ENCODE assay signal across 14 mouse cellular contexts in genomic region chr17:84332940-84333339, GRCm38 (mm10).
DNase-seq lines count a peak whose midpoint lies in the region; TF ChIP-seq lines count a peak whose summit lies in the region.
"Had no signal": no experiment of that assay in that cellular context is flagged by ENCODE, and none has a peak within 500 bp of the region (broad histone marks: within the 10 kb centered on the region; RNA-seq: fewer than 3 reads in every experiment).

No protein-coding gene starts in this region.

- DNase-seq in adrenal gland, adult (ENCODE audit: inconsistent age in 2 of 2, low spot score in 1 of 2): peak; percentile 46 to 57
- no peak for DNase-seq in adrenal gland, postnatal 4 days (ENCODE audit: low spot score in 2 of 2)
- peak; percentile 16 for DNase-seq in right cerebral cortex, postnatal 25 days
- no peak for DNase-seq in right cerebral cortex, postnatal 36 days (ENCODE audit: low spot score in 2 of 2)
- peak; percentile 58 for DNase-seq in brain, adult 2 months (ENCODE audit: low read depth, low spot score)
- DNase-seq in naive thymus-derived CD4-positive, alpha-beta T cell, adult 2 months (ENCODE audit: low read depth): peak; percentile 90
- no peak for DNase-seq in layer of hippocampus, adult 2 months (ENCODE audit: low spot score in 2 of 2)
- DNase-seq in kidney, adult 11 months: no peak
- DNase-seq: embryo, embryonic 11 days; heart, postnatal 14 days; kidney, postnatal 36 days; thymus, postnatal 4 days had no signal

- TF ChIP-seq CTCF in layer of hippocampus, adult 2 months (conservative IDR thresholded peaks at IDR 0.05): no peak

- no peak overlapping the region for H3K4me3 ChIP-seq in layer of hippocampus, adult 2 months
- H3K4me3 ChIP-seq: midbrain, embryonic 12.5 days had no signal

- no peak overlapping the region for H3K27ac ChIP-seq in layer of hippocampus, adult 2 months
- H3K27ac ChIP-seq: liver, embryonic 14.5 days; midbrain, embryonic 12.5 days had no signal

Comparison
In these comparisons a context has a peak if more than half of its experiments do, and no peak if none do; other contexts are left out.
1. DNase-seq: peak in adrenal gland, adult (2 of 2), right cerebral cortex, postnatal 25 days (single experiment), brain, adult 2 months (single experiment) and naive thymus-derived CD4-positive, alpha-beta T cell, adult 2 months (single experiment); none in adrenal gland, postnatal 4 days (0 of 2), right cerebral cortex, postnatal 36 days (0 of 2), layer of hippocampus, adult 2 months (0 of 2) and kidney, adult 11 months (single experiment).